Mouse (Mus musculus) kidney, adult 18-20 months (tissue): Measurements from ENCODE around the gene Wdr45.

ENCODE experiments used
- DNase-seq: peaks from one replicate; pipeline ENCODE4 v3.0.0; 2021

Gene Wdr45

DNA sequence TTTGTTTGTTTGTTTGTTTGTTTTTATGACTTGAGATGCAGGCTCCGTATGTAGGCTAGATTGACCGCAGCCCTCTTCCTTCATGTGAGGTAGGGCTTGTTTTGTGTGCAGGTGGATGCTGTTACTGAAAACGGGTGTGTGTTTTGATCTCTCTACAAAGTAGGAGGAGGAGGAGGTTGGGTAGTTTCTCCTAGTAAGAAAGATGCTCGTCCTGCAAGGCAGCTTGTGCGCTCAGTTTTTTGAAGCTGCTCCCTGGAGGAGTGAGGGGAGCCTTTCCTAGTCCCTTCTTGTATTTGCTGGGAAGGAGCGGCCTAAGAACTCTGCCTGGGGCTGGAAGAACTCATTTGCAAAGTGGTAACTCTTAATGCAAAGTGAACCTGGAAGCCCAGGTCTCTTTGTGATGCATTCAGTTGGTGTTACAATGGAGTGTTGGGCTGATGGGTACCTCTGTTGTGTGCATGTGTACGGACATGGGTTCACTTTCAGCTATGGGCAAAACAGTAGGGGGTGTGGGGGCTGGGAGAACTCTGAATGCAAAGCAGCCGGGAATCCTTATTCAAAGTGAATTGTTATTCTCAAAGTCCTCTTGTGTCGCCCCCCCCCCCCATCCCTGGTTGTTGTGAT, 50.6 kb downstream of the Wdr45 start:
- DNase-seq, result no peak

DNA sequence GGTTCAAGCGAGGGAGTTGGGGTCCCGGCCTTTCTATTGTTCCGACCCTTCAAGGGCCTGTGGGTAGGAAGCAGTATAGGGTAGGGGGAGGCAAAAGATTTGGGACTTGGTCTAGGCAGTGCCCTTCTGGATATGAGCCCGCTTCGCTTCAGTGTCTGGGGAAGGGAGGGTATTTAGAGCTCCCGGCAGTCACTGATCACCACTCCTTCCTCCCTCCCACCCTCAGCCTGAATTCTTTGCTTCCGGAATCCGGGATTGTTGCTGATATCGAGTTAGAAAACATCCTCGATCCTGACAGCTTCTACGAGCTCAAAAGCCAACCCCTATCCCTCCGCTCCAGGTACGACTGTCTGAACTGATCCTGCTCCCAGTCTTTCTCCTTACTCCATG, 51.1 kb downstream of the Wdr45 start:
- DNase-seq, result no peak

DNA sequence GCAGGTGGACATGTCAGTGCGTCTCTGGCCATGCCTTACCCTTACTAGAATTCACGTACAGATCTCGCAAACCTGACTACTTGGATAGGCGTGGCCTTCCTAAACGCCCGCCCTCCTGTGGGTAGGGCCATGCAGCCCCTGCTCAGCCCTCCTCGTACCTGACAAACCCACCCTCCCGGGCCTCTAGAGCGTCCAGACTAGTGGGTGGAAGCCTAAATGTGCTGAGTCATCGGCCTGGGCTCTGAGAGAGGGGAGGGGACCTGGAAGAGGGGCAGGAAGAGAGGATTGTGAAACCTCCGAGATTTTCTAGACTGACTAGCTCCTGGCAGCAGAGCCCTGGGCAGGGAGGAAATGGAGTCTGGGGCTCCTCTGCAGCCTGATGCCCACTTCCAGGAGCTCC, 51.6 kb downstream of the Wdr45 start:
- peak; percentile 35 for DNase-seq

DNA sequence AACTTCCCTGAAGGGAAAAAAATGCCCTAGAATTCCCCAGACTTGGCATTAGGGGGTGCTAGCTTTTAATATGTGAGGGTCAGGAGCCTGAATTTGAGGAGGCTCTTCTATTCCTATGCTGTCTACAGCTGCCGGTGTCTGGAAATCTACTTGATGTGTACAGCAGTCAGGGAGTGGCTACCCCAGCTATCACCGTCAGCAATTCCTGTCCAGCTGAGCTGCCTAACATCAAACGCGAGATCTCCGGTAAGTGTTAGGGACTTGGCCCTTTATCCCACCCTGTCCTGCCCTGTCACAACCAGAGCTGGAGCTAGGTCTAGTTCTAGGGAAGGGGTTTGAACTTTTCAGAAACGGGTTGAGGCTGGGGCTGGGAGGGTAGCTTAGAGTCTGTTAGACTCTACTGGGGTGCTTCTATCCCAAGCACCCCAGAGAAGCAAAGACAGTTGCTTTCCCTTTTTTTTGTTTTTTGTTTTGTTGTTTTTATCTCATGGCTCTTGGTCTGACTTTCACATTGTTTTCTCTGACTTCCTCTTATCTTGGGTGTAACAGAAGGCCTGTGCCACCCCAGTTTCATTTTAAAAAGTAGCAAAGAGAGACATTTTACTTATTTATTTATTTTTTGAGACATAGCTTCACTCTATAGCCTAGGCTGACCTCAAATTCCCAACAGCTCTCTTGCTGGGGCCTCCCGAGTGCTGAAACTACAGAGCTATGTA, 55.3 kb downstream of the Wdr45 start:
- DNase-seq, result no peak

DNA sequence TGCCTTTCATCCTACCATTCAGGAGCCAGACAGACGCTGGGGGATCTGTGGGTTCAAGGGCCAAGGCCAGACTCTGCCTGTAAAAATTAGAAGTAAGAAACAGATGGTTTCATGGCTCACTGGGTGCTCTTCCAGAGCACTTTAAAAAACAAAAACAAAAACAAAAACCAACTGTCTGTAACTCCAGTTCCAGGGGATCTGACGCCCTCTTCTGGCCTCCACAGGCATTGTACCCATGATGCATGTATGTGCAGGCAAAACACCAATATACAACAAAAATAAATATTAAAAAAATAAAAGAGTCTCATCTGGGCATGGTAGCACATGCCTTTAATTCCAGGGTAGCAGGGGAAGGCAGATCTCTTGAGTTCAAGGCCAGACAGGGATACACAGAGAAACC, 58.6 kb downstream of the Wdr45 start:
- DNase-seq, result no peak

DNA sequence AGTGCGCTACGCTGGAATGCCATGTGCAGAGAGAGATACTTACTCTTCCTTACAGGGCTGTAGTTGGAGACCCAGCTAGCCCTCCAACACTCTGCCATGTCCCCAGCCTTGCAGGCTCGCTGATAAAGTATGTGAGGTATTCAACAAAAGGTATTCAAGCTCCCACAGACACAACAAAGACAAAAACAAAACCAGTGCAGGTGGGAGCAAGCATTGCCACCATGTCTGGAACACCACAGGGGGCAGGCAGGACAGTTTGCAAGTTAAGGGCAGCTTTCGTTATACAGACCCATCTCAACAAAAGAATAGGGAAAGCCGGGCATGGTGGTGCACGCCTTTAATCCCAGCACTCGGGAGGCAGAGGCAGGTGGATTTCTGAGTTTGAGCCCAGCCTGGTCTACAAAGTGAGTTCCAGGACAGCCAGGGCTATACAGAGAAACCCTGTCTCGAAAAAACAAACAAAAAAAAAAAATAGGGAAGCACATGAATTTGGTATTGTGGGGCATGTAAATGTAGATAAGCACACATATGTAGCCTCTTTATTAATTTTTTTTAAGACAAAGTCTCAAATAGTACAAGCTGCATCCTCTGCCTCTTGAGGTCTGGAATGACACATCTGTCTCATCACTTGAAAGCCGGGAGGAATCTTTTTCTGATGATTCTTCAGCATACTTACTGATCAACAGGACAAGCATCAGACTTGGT, 61.5 kb downstream of the Wdr45 start:
- DNase-seq, result no peak

DNA sequence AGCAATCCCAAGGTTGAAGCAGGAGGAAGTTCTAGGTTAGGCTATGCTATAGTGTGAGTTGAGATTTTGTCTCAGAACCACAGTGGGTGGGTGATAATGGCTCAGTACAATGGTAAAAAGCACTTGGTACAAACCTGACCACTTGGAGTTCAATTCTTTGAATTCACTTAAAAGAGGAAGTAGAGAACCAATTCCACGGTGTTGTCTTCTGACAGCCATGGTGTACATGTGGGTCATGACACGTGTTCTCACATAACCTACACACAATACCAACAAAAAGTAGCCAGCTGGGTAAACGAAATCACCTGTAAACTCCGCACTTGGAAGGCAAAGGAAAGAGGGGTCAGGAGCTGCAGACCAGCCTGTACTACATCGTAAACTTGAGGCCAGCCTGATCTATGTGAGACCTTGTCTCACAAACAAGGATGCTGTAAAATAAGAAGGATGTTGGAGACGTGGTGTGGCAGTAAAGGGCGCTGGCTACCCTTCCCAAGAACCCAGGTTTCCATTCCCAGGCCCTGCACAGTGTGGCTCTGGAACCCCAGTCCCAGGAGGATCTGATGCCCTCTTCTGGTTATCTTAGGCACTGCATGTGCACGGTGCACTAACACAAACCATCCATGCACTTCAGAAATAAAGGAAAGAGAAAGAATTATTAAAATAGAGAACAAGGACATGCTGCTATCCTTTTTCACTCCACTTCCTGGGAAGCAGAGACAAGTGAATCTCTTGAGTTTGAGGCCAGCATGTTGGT, 62.4 kb downstream of the Wdr45 start:
- DNase-seq, result peak; percentile 58
